Mouse (Mus musculus) CD4-positive helper T cell, adult 2 months (primary cell): Measurements from ENCODE around the gene Trmt1.
"Not testable (repeated sequence)": the region's sequence is repeated elsewhere in the genome, so short reads cannot be mapped to it uniquely, and the experiment has no call there.

Source experiments
- DNase-seq: peaks from one replicate; pipeline ENCODE4 v3.0.0-alpha.2; 2012; ENCODE audit warnings: low read depth, missing footprints, low spot score

Gene Trmt1

GRCm38 (mm10) chr8:84659936-84660818 lies 25.9 kb upstream of the Trmt1 start:
- DNase-seq, result peak; percentile 90

DNA sequence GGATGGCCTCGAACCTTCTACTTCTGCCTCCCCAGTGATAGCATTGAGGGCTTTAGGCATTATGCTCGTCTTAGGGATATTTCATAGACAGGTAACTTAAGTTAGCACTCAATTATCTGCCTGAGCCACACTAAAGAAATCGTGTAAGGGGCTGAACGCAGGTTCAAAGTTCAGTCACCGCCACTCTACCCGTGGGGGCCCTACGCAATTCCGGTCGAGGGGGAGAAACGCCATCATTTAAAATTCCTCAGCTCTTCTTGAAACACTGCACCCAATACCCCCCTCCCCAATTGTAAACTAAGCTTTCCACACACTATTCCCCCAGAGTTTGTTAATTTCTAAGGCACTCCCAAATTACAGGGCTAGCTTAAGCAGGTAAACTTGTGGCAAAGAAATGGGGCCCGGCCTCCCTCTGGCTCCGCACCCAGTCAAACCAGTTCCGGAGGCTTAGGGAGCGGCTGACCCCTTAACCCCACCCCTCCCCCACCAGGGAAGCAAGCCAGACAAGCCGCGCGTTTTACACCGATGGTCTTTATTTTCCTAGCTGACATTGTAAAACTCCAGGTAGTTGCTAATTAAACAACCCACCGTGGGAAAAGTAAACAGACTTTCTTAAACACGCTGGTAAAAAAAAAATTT lies 25.2 kb upstream of the Trmt1 start:
- peak; percentile 71 for DNase-seq

DNA sequence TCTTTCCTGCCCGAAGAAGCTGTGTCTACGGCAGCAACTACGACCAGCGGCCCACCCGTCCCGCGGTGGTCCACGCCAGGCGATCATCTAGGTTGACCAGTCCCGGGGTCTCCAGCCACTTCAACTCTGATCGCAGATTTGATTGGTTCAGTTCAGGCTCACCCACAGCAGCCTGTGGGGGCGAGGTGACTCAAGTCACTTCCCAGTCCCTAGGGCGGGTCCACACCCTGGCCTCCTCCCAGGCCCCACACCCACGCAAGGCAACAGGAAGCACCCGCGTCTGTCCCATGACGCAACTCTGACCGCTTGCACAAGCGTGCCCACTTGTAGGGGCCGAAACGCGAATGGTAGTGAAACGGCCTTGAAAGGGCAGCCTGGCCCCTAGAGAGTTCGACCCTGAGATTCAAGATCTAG lies 24.6 kb upstream of the Trmt1 start:
- DNase-seq, result peak; percentile 89

DNA sequence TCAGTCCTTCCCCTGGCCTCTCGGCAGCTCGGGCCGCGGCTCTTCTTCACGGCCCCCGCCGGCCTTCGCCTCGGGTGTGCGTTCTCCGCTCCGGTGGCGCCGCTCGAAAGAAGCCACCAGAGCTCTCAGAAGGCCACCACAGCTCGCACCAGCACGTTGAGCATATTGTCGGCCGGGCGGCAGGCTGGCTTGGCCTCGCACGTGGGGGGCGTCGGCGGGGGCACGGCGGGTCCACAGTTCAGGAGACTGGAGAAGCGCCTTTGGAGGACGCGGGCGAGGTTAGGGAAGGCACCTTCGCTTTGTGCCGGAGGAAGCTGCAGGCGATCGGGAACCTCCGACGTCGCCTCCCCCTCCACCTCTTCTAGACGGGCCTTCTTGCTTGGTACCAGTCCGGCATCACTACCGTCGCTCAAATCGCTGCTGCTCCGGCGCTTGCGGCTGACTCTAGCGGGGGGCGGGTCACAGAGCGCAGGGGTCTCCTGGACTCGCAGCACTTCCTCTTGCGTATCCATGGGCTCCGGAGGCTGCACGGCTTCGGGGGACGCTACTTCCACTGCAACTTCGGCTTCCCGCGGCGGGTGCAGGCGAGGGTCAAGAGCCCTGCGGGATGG lies 24.0 kb upstream of the Trmt1 start:
- DNase-seq, result no peak

DNA sequence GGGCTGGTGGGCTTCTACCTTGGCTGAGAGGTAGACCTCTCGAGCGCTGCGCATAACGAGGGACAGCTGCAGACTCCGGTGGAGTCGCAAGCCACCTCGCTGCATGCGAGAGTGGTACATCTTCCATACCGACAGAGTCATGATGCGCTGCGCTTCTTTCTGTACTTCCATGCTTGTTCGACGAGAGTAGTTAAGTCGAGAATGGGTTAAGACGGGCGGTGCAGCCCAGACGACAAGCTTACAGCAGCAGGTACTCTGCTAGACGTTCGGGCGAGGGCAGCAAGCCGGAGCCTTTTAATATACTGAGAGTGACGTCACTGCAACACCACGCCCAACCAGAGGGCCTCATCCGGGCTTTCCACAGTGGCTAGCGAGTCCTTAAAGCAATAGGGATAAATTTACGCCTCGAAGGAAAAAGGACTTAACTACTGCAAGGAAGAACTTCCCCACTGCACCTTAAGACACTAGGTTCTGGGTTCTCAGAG lies 23.5 kb upstream of the Trmt1 start, which contains the start of gene Ier2:
TSS of gene Ier2 (minus strand) at position 272 of the 485 bp plus-strand sequence.
- DNase-seq, result peak; percentile 95

DNA sequence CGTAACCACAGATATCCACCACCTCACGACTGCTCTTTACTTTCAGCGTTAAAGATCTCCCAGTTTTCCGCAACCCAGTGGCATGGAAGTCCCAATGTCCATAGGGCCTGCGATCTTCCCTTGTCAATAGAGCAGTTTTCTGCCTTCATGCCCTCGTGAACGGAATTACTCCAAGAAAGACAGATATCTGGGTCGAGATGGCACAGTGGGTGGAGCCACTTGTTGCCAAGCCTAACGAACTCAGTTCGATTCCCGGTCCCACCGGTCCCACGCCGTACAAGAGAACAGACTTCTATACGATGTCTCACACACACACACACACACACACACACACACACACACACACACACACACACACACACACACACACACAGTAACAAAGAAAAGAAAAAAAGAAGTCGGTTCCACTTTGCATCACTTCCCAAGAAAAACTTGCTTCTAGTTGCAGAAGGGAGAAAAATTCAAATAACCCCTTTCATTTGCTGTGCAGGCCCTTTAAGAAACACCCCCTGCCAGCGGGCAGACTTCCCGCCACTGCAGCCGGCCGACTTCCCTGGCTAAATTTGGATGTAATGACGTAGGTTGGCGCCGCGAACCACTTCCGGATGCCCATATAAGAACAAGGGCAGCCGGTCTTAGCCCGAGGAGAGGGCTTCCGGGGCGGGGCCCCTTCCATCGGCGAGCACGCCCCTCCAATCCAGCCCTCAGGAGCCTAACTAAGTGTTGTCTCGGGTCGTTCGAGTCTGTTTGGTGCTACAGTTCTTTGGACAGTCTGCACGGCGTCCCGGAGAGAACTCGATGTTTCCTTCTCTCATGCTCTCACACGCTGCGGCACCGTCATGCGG lies 22.4 kb upstream of the Trmt1 start:
- DNase-seq, result peak; percentile 93

DNA sequence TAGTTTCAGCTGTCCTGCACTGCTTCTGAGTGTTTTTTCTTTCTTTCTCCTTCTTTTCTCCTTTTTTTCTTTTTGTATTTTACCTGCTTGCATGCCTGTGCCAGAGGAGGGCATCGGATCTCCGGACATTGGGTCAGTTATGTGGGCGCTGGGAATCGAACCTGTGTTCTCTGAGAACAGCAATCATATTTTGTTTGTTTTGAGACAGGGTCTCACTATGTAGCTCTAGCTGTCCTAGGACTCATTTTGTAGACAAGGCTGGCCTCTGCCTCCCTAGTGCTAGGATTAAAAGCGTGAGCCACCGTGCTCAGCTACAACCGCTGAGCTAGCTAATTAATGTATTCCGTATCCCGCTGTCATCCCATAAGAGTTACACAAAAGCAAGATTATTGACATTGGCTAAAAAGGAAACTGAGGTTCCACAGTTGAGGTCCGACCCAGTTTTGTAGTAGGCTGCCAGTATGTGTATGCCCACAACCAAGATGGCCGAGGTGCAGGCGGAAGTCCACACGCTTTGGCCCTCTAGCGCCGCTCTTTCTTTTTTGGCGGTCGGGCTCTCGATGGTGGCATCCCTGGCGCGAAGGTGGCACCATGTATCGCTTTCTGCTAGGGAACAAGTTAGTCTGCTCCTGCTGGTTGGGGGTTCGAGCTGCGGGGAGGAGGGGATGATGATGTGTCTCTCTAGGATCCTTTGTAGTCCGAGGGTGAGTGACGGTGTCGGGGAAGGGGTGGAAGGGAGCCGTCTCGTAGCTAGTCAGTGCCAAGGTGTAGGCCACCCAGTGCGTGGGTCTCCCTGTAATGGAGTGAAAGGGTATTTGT lies 21.3 kb upstream of the Trmt1 start:
- DNase-seq, result peak; percentile 82

- DNase-seq, result no peak
These were observed 20.7 kb upstream of the Trmt1 start for GRCm38 (mm10) chr8:84665385-84665893.

DNA sequence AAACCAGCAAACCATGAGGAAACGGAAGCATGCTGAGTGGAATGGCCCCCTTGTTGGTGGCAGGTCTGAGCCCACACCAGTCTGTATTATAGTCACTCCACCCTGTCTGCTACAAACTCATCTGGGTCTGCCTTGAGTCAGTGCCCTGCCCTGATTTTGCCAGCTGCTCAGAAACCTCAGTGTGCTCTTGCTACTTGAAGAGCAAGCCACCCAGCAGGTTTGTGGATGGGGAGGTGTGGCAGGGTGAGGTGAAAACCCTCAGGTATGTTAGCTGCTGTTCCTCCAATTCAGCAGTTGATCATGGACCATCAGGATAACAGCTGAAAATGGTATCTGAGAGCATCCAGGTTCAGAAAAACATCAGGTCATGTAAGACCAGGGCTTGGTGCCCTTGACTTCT lies 18.0 kb upstream of the Trmt1 start:
- DNase-seq, result no peak

GRCm38 (mm10) chr8:84668731-84669485 lies 17.2 kb upstream of the Trmt1 start:
- DNase-seq, result no peak

GRCm38 (mm10) chr8:84670295-84671006 lies 15.7 kb upstream of the Trmt1 start:
- not testable (repeated sequence) for DNase-seq

- no peak for DNase-seq
These were observed 8.8 kb upstream of the Trmt1 start for GRCm38 (mm10) chr8:84677305-84677704.

GRCm38 (mm10) chr8:84681476-84681875 lies 4.6 kb upstream of the Trmt1 start:
- no peak for DNase-seq

GRCm38 (mm10) chr8:84682257-84682656 lies 3.9 kb upstream of the Trmt1 start:
- no peak for DNase-seq

DNA sequence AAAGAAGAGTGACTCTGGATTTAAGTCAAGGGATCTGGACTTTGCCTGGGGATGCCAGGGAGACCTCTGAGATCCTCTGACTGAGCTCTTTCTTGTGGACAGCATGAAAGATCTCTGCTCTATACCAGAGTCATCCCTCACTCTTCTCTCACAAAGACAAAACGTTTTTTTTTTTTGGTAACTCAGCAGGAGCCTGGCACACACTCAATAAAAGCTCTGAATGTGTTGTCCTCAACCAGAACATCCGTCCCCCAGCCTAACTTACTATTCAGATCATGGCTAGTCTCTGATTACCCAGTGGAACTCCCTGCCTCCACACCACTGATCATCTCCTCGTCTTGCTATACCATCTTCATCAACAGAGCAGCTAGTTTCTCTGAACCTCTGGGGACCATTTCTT lies 1.6 kb upstream of the Trmt1 start:
- DNase-seq, result no peak

DNA sequence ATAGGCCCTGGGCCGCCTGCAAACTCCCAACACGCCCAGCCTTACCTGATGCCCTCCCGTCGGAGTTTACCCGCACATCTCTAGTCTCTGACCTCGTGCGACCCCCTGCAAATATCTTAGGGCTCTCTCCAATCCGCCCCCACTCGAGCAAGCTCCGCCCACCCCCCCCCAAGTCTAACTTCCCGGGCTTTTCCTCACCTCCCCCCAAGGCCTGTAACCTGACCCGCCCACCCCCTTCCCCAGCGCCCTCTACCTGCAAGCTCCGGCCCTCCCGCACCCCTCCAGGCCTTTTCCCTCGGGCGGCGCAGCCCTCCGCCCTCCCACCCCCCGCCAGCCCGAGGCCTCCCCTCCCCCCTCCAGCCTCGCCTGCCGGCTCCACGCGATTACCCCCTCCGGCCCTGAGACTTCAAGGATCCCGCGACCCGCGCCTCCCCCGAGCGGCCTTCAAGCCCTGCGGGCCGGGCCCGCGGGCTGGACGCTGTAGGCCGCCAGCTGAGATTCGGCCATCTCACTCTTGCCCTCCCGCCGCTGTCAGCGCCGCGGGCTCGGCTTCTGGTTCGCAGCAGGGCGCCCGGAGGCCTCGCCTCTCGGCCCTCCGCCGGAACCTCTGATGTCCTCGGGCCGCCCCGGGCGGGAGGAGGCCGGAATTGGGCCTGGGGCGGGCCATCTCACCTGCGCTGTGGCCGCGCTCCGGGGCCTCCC lies 1.0 kb downstream of the Trmt1 start:
- no peak for DNase-seq

GRCm38 (mm10) chr8:84687705-84688100 lies 1.6 kb downstream of the Trmt1 start, which contains the start of gene Nacc1:
Gene Nacc1 (minus strand): TSS chr8:84687862.
- DNase-seq, result peak; percentile 90
